Mouse (Mus musculus) G1E (cell line): ENCODE measurements around the gene Dis3. TPM values are rescaled to one million over a fixed set of nuclear protein-coding genes. Genes with fewer than 3 reads are reported as not detected.

Experiments
- ATAC-seq: 2 replicates; pipeline ENCODE4 v1.8.0; 2016; ENCODE audit warnings: mild to moderate bottlenecking; ENCODE audit not compliant: insufficient number of reproducible peaks, poor library complexity, low FRiP score, severe bottlenecking; ENCODE audit errors: extremely low read depth
- DNase-seq: peaks from one replicate; pipeline ENCODE4 v3.0.0; 2012; ENCODE audit warnings: low spot score
- H3K27me3 ChIP-seq: 2 replicates; pipeline ENCODE4 v1.6.1; 2012; ENCODE audit warnings: mild to moderate bottlenecking, low read length, inconsistent platforms; ENCODE audit not compliant: insufficient read depth
- H3K36me3 ChIP-seq: replicated peaks from 2 replicates; pipeline ENCODE3; 2012; ENCODE audit warnings: mild to moderate bottlenecking, inconsistent platforms
- H3K4me1 ChIP-seq: 2 replicates; pipeline ENCODE4 v1.6.1; 2012; ENCODE audit warnings: low read depth, low read length, inconsistent platforms, mixed read lengths; ENCODE audit not compliant: insufficient read depth
- H3K4me3 ChIP-seq: 2 replicates; pipeline ENCODE4 v1.5.1; 2012; ENCODE audit warnings: low read depth, mild to moderate bottlenecking, inconsistent platforms, low read length, moderate library complexity, mixed read lengths
- H3K9me3 ChIP-seq: replicated peaks from 2 replicates; pipeline ENCODE4 v1.6.1; 2012; ENCODE audit warnings: inconsistent platforms
- CTCF ChIP-seq: IDR thresholded peaks from 2 replicates; pipeline ENCODE4 v1.5.1; 2012; ENCODE audit warnings: low read depth, low read length, inconsistent platforms, mixed read lengths
- GATA1 ChIP-seq: IDR thresholded peaks from 2 replicates; pipeline ENCODE4 v1.6.1; 2012; ENCODE audit warnings: borderline replicate concordance, low read length, inconsistent platforms, mixed read lengths
- GATA2 ChIP-seq: IDR thresholded peaks from 2 replicates; pipeline ENCODE4 v1.6.1; 2012; ENCODE audit warnings: low read depth, low read length, inconsistent platforms, borderline replicate concordance
- POLR2AphosphoS5 ChIP-seq: IDR thresholded peaks from 2 replicates; pipeline ENCODE4 v1.6.1; 2012; ENCODE audit warnings: low read depth, low read length, inconsistent platforms; ENCODE audit not compliant: insufficient replicate concordance
- TAL1 ChIP-seq: conservative IDR thresholded peaks from 2 replicates; pipeline ENCODE4 v1.6.1; 2012; ENCODE audit warnings: low read depth, low read length, inconsistent platforms, mixed read lengths
- polyA plus RNA-seq: library from polyadenylated mRNA; stranded (reverse); fragments of >175 nt; gene quantifications from 2 replicates; pipeline ENCODE4 v1.2.3, GENCODE M21; 2012
- total RNA-seq, 2 experiments: library from RNA; stranded (forward) in 1 of 2; stranded (reverse) in 1 of 2; fragments of 200-1000 nt in 1 of 2; fragments of >200 nt in 1 of 2; fragmentation: Nextera tagmentation in 1 of 2; gene quantifications; 2 replicates each; pipeline ENCODE4 v1.2.3; 2014 to 2017

The Dis3 gene
- total and polyA plus RNA-seq, 3 experiments, result 26.4 to 105 (median 80.3) TPM

DNA sequence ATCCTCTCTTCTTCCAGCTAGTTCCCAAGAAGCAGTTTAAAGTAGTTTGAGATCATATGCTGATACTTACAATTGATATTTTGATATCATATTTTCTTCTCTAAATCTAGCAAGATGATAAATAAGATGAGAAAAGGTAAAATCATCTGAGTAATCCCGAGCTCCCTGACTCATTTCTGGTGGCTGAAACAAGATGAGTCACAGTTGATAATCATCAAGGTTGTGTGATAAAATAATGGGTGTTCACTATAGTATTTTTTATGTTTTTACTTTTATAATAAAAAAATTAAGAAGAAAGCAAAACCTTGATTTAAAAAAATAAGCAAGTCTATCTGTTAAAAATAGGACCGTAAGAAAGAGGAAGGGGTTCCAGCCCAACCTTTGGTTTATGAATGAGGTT lies 34.5 kb upstream of the Dis3 start:
- H3K27me3 ChIP-seq, result no peaks in the 10 kb centered on the region
- ATAC-seq (no peak), DNase-seq (no peak)
- no peaks in the 10 kb centered on the region for H3K4me1 ChIP-seq
- H3K4me3 ChIP-seq, result no peak overlapping the region
- peaks cover 64% of the 10 kb centered on the region for H3K36me3 ChIP-seq
- TF ChIP-seq CTCF (no peak), GATA1 (no peak), POLR2AphosphoS5 (no peak), TAL1 (no peak), GATA2 (no peak)
- no peaks in the 10 kb centered on the region for H3K9me3 ChIP-seq

DNA sequence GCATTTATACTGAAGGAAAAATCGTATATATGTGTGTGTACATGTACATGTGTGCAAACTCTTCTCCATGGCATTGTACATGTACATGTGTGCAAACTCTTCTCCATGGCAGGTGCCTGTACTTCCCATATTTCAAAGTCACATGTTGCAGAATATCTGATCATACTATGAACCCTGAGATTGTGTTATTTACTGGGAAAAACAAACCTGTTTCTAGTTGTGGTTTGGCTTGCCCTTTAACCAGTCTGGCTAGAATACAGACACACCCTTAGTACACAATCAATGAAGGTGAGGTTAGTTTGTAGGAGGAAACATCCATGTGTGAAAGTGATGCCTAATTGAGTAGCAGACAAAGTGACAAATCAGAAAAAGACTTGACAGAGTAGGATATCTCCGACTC lies 29.5 kb upstream of the Dis3 start:
- H3K9me3 ChIP-seq, result no peaks in the 10 kb centered on the region
- H3K4me1 ChIP-seq, result no peaks in the 10 kb centered on the region
- ATAC-seq (no peak), DNase-seq (no peak)
- H3K4me3 ChIP-seq, result no peak overlapping the region
- H3K36me3 ChIP-seq, result peaks cover 55% of the 10 kb centered on the region
- H3K27me3 ChIP-seq, result no peaks in the 10 kb centered on the region
- TF ChIP-seq CTCF (no peak), GATA1 (no peak), TAL1 (no peak), POLR2AphosphoS5 (no peak), GATA2 (no peak)

DNA sequence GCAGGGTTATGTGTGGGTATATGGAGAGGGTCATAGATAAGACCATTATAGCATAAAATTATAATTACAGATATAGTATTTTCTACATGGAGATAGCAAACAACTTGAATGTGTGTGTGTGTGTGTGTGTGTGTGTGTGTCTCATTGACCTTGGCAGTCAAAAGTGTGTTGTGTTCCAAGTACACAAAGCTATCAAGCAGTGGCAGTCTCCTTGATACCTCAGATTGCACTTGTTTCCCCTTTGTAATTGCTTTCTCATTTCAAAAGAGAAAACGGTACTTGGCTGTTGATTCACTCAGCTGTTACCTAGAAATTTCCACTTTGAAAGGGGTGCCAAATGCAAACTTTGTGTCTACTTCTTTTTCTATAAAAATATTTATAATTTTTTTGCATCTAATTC lies 27.9 kb upstream of the Dis3 start:
- no peak overlapping the region for H3K4me3 ChIP-seq
- H3K4me1 ChIP-seq, result no peaks in the 10 kb centered on the region
- no peaks in the 10 kb centered on the region for H3K9me3 ChIP-seq
- DNase-seq (no peak), ATAC-seq (no peak)
- TF ChIP-seq POLR2AphosphoS5, result no peak
- no peak for TF ChIP-seq CTCF
- TF ChIP-seq GATA1, result no peak
- no peak for TF ChIP-seq TAL1
- TF ChIP-seq GATA2, result no peak
- peaks cover 54% of the 10 kb centered on the region for H3K36me3 ChIP-seq
- H3K27me3 ChIP-seq, result no peaks in the 10 kb centered on the region

DNA sequence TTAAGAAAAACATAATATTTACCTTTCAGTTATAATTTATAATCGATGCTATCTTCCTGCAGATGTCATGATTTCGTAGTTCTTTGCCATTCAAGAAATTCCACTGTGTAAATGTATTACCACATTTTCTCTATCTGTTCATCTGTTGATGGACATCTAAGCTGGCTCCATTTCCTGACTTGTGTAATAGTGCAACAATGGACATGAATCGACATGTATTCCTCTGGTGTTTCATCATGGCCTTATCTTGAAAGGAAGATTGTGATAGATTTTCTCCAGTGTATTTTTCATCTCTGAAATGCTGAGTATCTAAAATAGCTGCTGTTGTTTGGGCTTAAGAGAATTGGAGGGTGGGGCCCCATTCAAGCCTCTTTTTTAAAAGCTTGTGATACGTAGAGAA lies 27.1 kb upstream of the Dis3 start:
- DNase-seq (no peak), ATAC-seq (no peak)
- Histone ChIP-seq H3K4me3 (no peak overlapping the region), H3K36me3 (peaks cover 58% of the 10 kb centered on the region), H3K27me3 (no peaks in the 10 kb centered on the region), H3K4me1 (no peaks in the 10 kb centered on the region), H3K9me3 (no peaks in the 10 kb centered on the region)
- TF ChIP-seq GATA2 (no peak), GATA1 (no peak), TAL1 (no peak), CTCF (no peak), POLR2AphosphoS5 (no peak)

DNA sequence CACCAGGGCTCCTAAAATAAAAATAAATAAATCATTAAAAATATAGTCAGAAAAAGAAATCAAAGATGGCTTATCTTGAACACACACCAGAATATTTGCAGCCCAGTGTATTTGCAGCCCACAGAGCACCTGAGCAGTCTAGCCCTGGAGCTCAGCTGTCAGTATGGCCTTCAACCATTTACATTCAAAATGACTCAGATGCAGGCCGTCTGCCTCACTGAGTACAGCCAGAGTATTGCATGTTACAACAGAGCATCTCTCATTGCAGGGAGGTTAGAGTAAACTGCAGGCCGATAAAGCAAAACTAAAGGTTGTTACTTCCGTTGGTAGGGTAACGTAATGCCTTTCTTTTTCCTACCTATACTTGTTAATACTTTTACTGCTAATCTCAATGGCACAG lies 24.5 kb upstream of the Dis3 start:
- no peak for ATAC-seq
- DNase-seq, result no peak
- H3K36me3 ChIP-seq, result peaks cover 53% of the 10 kb centered on the region
- H3K27me3 ChIP-seq, result no peaks in the 10 kb centered on the region
- H3K4me1 ChIP-seq, result peaks cover 6% of the 10 kb centered on the region; the same call in 1 of the 2 replicates
- H3K4me3 ChIP-seq, result no peak overlapping the region
- TF ChIP-seq GATA1 (no peak), TAL1 (no peak)
- H3K9me3 ChIP-seq, result no peaks in the 10 kb centered on the region

DNA sequence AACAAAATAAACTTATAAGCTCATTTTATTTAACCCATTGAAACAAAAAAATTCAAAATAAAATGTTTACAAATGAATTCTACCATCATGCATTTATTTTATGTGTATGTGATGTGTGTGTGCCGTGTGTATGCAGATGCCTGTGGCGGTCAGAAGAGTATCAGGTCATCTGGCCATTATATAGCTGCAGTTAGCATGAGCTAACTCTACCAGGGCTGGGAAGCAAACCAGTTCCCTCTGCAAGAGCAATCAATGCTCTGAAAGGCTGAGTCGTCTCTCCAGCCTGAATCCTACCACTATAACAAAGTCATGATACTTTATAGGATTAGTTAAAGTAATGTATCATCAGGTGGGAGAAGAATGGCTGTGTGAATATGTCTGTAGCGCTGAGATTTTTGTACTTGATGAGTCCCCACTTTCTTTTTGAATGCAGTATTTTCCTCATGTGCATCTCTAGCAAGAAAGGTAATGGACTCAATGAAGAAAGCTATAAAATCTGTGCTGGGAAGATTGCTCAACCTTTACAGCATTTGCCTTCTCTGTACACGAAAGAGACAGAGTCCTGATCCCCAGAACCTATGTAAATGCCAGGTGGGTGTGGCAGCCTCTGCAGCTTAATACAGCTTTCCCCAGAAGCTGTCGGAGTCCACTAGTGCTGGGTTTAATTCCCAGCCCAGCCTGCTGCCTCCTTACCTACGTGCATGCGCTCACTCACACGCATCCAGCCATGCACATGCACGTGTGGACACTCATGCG lies 22.2 kb upstream of the Dis3 start:
- no peaks in the 10 kb centered on the region for H3K9me3 ChIP-seq
- H3K27me3 ChIP-seq, result no peaks in the 10 kb centered on the region
- H3K4me3 ChIP-seq, result no peak overlapping the region
- DNase-seq (no peak), ATAC-seq (no peak)
- TF ChIP-seq GATA2, result no peak
- no peak for TF ChIP-seq GATA1
- TF ChIP-seq CTCF, result no peak
- no peak for TF ChIP-seq POLR2AphosphoS5
- no peak for TF ChIP-seq TAL1
- H3K4me1 ChIP-seq, result peaks cover 13% of the 10 kb centered on the region
- peaks cover 63% of the 10 kb centered on the region for H3K36me3 ChIP-seq
